Mouse (Mus musculus): ENCODE results near the gene Psmd10. TPM values are rescaled to one million over a fixed set of nuclear protein-coding genes. Genes with fewer than 3 reads are reported as not detected.
A peak's percentile ranks its signal among the peaks of the same experiment; 100 is the strongest.

Gene Psmd10
- polyA plus RNA-seq, 1 experiment from 2014 or later = 37.1 TPM

DNA sequence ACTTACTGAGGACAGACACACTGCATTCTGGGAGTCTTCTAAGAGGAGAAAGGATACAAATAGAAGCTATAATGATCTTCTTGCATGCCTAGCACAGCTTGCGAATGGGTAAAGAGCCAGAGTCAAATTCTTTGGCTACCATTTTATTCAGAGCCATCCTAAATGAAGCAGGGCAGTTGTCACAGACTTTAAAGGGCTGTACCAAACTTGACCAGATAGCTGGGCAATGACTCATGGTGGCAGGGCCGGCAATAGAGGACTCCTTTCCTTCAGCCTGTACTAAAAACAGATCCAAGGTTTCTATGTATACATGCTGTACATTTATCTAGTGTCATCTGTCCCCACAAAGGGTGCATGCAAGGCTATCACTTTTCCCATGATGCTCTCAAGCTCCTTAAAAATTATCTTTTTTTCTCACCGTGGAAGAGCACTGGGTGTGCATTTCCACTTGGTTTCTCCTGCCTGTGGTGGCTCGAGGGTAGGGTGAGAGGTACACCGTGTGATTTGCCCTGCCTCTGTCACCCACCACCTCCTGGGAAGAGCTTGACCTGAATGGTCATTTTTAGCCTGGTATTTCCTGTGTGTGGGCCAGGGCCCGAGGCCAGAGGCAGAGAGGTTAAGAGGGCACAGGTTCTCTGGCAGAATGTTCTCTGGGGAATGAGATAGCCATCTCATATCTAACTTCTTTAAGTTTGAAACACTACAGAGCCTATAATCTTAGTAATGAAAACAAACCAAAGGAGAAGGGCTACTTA, 26.9 kb upstream of the Psmd10 start:
- H3K4me1 ChIP-seq (ENCODE audit: insufficient read depth, low read depth, low read length) = no peaks in the 10 kb centered on the region; the same call in 1 of the 2 replicates
- H3K4me3 ChIP-seq (ENCODE audit: low read depth, low read length) = no peak overlapping the region
- H3K4me2 ChIP-seq (replicated peaks; ENCODE audit: low read depth, low read length) = no peak overlapping the region
- ATAC-seq (peak; percentile 55; the same call in 1 of the 2 replicates), DNase-seq (ENCODE audit: low spot score) (peak; percentile 10)
- H3K9me3 ChIP-seq (ENCODE audit: low read length) = no peaks in the 10 kb centered on the region
- H3K9ac ChIP-seq (replicated peaks; ENCODE audit: low read depth) = no peak overlapping the region
- TF ChIP-seq EP300 (IDR thresholded peaks at IDR 0.05) (no peak), CTCF (IDR thresholded peaks at IDR 0.05) (no peak)
- 33% methylated on average over 6 of the region's 6 CpGs for WGBS
- no peaks in the 10 kb centered on the region for H3K27me3 ChIP-seq (replicated peaks; ENCODE audit: insufficient read depth, low read length)
- H3K27ac ChIP-seq (ENCODE audit: low read length) = peak overlapping the region; percentile 32; the same call in 1 of the 2 replicates
- H3K36me3 ChIP-seq (ENCODE audit: insufficient read depth, low read length) = no peaks in the 10 kb centered on the region

DNA sequence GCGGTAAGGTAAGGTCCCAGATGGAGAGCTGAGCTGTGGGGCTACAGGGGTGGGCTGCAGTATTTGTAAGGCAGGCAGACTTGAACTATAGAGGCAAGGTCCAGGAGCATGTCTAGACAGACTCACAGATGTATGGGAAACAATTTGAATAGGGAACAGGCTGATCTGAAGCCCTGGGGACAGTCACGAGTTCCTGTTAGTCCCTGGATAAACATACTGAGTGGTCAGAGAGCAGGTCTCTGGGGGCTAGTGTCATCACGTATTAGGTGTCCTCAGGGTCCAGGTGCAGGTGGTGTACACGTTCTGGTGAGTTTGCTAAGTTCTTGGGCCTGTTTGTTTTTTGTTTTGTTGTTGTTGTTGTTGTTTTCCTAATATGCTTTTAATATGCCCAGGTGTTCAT, 23.6 kb upstream of the Psmd10 start:
- no peak for TF ChIP-seq CTCF (IDR thresholded peaks at IDR 0.05)
- TF ChIP-seq EP300 (IDR thresholded peaks at IDR 0.05) = no peak
- Histone ChIP-seq H3K27me3 (replicated peaks; ENCODE audit: insufficient read depth, low read length) (no peaks in the 10 kb centered on the region), H3K36me3 (ENCODE audit: insufficient read depth, low read length) (no peaks in the 10 kb centered on the region), H3K4me3 (ENCODE audit: low read depth, low read length) (no peak overlapping the region), H3K4me2 (replicated peaks; ENCODE audit: low read depth, low read length) (no peak overlapping the region), H3K9me3 (ENCODE audit: low read length) (no peaks in the 10 kb centered on the region), H3K4me1 (ENCODE audit: insufficient read depth, low read depth, low read length) (no peaks in the 10 kb centered on the region; the same call in 1 of the 2 replicates), H3K27ac (ENCODE audit: low read length) (no peak overlapping the region), H3K9ac (replicated peaks; ENCODE audit: low read depth) (no peak overlapping the region)
- WGBS = 62% methylated on average over 4 of the region's 4 CpGs
- DNase-seq (ENCODE audit: low spot score) = no peak
- no peak for ATAC-seq

DNA sequence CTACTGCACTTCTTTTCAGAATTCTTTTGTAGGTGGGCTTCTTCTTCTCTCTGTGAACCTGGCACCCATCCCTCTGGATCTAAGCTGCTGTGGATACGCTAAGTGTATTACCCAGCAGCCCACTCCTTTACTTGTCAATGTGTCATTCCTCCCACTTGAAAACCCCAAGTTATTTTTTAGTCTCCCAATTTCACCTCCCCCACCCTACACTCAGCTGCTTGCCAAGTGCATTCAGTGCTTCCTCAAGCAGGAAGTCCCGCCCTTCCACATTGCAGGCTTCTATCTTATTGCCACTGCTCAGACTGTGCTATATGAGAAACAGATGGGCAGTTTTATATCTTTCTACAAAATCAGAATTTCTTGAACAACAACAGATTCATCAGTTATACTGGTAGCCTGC, 23.0 kb upstream of the Psmd10 start:
- Histone ChIP-seq H3K4me3 (ENCODE audit: low read depth, low read length) (no peak overlapping the region), H3K4me2 (replicated peaks; ENCODE audit: low read depth, low read length) (no peak overlapping the region), H3K9ac (replicated peaks; ENCODE audit: low read depth) (no peak overlapping the region), H3K36me3 (ENCODE audit: insufficient read depth, low read length) (no peaks in the 10 kb centered on the region), H3K27me3 (replicated peaks; ENCODE audit: insufficient read depth, low read length) (no peaks in the 10 kb centered on the region), H3K4me1 (ENCODE audit: insufficient read depth, low read depth, low read length) (no peaks in the 10 kb centered on the region; the same call in 1 of the 2 replicates), H3K9me3 (ENCODE audit: low read length) (no peaks in the 10 kb centered on the region), H3K27ac (ENCODE audit: low read length) (no peak overlapping the region)
- TF ChIP-seq CTCF (IDR thresholded peaks at IDR 0.05) = no peak
- TF ChIP-seq EP300 (IDR thresholded peaks at IDR 0.05) = no peak
- DNase-seq (ENCODE audit: low spot score) = peak; percentile 53
- peak; percentile 78 for ATAC-seq
- 47% methylated on average over 2 of the region's 2 CpGs for WGBS

DNA sequence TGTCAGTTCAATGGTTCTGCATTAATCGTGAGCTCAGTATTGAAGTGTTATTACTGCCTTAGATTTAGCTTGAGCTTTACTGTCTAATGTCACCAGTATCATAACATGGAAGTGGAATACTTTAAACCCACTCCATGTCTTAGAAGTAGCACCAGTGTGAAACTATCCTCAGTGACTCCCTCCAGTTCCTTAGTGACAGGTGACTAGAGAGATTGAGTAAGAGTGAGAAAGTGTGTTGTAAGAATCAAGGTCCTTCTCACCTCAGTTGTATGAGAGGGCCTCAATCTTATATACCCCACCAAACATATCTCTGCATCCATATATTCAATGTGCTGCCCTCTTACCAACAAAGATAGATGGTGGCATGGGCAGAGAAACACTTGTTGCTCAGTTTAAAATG, 22.4 kb upstream of the Psmd10 start:
- WGBS = 72% methylated on average over 1 of the region's 1 CpGs
- no peak overlapping the region for H3K4me2 ChIP-seq (replicated peaks; ENCODE audit: low read depth, low read length)

DNA sequence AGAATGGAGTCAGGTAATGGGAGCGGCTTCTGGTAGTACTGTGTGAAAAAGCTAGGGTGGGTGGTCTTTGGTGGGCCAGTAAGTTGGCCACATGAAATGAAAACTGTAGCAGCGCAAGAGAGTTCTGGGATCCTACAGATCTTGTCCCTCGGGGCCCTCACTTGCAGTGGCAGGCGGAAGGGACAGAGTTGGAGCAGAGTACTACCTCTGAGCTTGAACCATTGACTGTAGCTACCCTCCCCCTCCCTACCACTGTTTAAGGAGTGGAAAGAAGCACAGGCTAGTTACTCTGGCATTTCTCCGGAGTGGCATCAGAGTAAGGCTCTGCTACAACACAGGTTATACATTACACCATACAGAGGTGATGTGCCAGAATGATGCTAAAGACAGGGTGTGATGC, 431 bp upstream of the Psmd10 start:
- H3K4me3 ChIP-seq (ENCODE audit: low read depth, low read length) = peak overlapping the region; percentile 56
- peak; percentile 42 for ATAC-seq
- H3K27me3 ChIP-seq (replicated peaks; ENCODE audit: insufficient read depth, low read length) = no peaks in the 10 kb centered on the region
- 0 out of 2 replicates have a peak overlapping the region, but pooled peaks have one; percentile 8 for H3K9ac ChIP-seq (replicated peaks; ENCODE audit: low read depth)
- WGBS = 10% methylated on average over 5 of the region's 5 CpGs
- no peaks in the 10 kb centered on the region for H3K36me3 ChIP-seq (ENCODE audit: insufficient read depth, low read length)
- H3K4me1 ChIP-seq (ENCODE audit: insufficient read depth, low read depth, low read length) = no peaks in the 10 kb centered on the region
- TF ChIP-seq CTCF (IDR thresholded peaks at IDR 0.05) (no peak), EP300 (IDR thresholded peaks at IDR 0.05) (no peak)
- no peak for DNase-seq (ENCODE audit: low spot score)
- peak overlapping the region; percentile 47 for H3K4me2 ChIP-seq (replicated peaks; ENCODE audit: low read depth, low read length)
- no peak overlapping the region for H3K27ac ChIP-seq (ENCODE audit: low read length)
- no peaks in the 10 kb centered on the region for H3K9me3 ChIP-seq (ENCODE audit: low read length)

More for the DNA sequence above, 22.4 kb upstream of the Psmd10 start:
- H3K4me1 ChIP-seq (ENCODE audit: insufficient read depth, low read depth, low read length) = no peaks in the 10 kb centered on the region; the same call in 1 of the 2 replicates
- ATAC-seq = peak; percentile 66
- DNase-seq (ENCODE audit: low spot score) = peak; percentile 36
- H3K4me3 ChIP-seq (ENCODE audit: low read depth, low read length) = no peak overlapping the region
- no peak overlapping the region for H3K27ac ChIP-seq (ENCODE audit: low read length)
- no peak for TF ChIP-seq EP300 (IDR thresholded peaks at IDR 0.05)
- no peak for TF ChIP-seq CTCF (IDR thresholded peaks at IDR 0.05)
- no peaks in the 10 kb centered on the region for H3K9me3 ChIP-seq (ENCODE audit: low read length)
- no peaks in the 10 kb centered on the region for H3K27me3 ChIP-seq (replicated peaks; ENCODE audit: insufficient read depth, low read length)
- H3K9ac ChIP-seq (replicated peaks; ENCODE audit: low read depth) = no peak overlapping the region
- no peaks in the 10 kb centered on the region for H3K36me3 ChIP-seq (ENCODE audit: insufficient read depth, low read length)

DNA sequence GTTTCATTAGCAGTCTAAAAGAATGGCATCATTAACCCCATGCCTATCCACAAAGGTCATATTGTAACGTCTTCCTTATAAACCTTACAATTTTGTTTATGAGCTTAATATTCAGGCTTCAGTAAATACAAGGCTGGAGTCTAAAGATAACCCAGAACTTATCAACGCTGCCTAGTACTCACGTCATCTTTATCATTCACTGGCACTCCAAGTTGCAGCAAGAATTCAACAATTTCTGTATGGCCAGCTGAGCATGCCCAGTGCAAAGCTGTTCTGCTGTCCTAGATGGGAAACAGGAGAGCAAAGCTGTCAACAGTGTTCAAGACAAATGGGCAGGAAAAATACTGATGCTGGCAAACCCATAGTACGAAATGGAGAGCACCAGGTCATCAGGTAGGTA, 2.9 kb downstream of the Psmd10 start:
- H3K27me3 ChIP-seq (replicated peaks; ENCODE audit: insufficient read depth, low read length) = no peaks in the 10 kb centered on the region
- H3K9ac ChIP-seq (replicated peaks; ENCODE audit: low read depth) = no peak overlapping the region
- WGBS = 87% methylated on average over 4 of the region's 4 CpGs
- no peak overlapping the region for H3K4me2 ChIP-seq (replicated peaks; ENCODE audit: low read depth, low read length)
- no peak overlapping the region for H3K27ac ChIP-seq (ENCODE audit: low read length)
- TF ChIP-seq CTCF (IDR thresholded peaks at IDR 0.05) = no peak
- no peak for TF ChIP-seq EP300 (IDR thresholded peaks at IDR 0.05)
- ATAC-seq (no peak), DNase-seq (ENCODE audit: low spot score) (no peak)
- no peaks in the 10 kb centered on the region for H3K36me3 ChIP-seq (ENCODE audit: insufficient read depth, low read length)
- H3K4me1 ChIP-seq (ENCODE audit: insufficient read depth, low read depth, low read length) = no peaks in the 10 kb centered on the region
- H3K4me3 ChIP-seq (ENCODE audit: low read depth, low read length) = no peak overlapping the region
- no peaks in the 10 kb centered on the region for H3K9me3 ChIP-seq (ENCODE audit: low read length)

All from lung, postnatal 0 days (tissue).